Mouse (Mus musculus) megakaryocyte-erythroid progenitor cell, adult 5-6 weeks (primary cell): ENCODE data around the gene Ppl. TPM values are rescaled to one million over a fixed set of nuclear protein-coding genes. Genes with fewer than 3 reads are reported as not detected.

Source experiments
- ATAC-seq: replicated peaks from 2 replicates; pipeline ENCODE4 v1.8.0; 2016; ENCODE audit warnings: mild to moderate bottlenecking, inconsistent platforms; ENCODE audit not compliant: severe bottlenecking, poor library complexity, low FRiP score, low TSS enrichment
- total RNA-seq, 2 experiments: library from RNA; stranded (forward) in 1 of 2; stranded (reverse) in 1 of 2; fragments of 200-1000, 215-1000 nt in 1 of 2; fragments of >200 nt in 1 of 2; fragmentation: Nextera tagmentation in 1 of 2; gene quantifications; 2 replicates each; pipeline ENCODE4 v1.2.3; 2014 to 2017

Gene Ppl
- total RNA-seq, 2 experiments from 2014 or later, result not detected

DNA sequence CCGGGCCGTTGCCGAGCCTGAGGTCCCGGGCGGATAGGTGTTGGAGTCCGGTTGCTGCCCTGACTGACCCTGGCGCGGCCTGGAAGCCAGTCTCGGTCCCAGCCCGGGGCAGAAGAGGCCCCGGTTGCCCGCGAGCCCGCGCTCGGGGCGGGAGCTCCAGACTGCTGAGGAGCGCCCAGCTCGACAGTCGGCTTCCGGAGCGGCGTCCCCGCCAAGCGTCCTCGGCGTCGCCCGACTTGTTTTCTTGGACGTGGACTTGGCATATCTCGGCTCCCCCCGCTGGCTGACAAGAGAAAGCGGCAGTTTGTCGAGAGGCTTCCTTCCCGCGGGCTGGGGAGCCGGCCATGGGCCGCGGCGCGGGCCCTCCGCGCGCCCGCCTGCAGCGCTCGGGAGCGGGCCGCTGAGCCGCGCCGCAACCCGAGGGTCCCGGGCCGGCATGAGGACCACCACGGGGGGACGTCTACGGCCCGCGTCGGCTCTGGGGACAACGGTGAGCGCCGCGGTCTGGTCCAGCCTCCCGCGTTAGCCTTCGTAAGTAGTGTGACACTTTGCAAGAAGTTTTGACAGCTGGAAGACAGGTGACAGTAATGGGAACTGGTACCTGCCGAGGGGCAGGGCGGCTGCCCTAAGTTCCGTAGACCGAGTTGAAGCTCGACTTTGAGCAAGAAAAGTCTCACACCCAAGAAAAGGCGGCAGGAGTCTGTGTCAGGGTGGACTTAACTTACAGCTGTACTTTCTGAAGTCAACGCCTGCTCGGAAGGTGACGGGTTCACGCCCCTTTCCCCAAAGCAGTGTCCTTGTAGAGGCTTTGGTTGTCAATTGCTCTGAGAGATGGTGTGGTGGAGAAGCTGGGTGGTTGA, 81.7 kb downstream of the Ppl start:
- ATAC-seq, result peak; percentile 45; the same call in 1 of the 2 replicates

DNA sequence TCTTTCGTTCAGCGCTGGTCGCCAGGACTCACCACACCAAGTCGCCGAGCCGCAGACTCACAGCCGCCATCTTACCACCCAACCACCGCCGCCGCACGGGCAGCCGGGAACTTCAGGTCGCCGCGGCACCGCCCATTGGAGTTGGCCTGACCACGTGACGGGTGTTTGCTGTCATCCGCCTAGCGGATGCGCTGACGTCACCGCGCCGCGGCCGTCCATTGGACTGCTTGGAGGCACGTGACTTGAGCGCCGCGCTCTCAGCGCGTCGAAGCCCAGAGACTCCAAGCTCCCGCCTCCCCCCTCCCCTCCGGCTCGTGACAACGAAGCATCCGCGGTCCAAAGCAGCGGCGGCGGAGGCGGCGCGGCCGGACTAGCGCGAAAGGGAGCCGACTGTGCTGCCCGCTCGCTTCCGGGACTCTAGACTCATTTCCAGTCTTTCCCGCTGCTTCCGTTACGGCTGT, 82.4 kb downstream of the Ppl start, which contains the start of the genes Glyr1 and Ubn1:
Glyr1 (minus strand) TSS at position 90 of the 461 bp plus-strand sequence.
Ubn1 (plus strand) TSS at position 284 of the 461 bp plus-strand sequence.
- peak; percentile 97 for ATAC-seq

DNA sequence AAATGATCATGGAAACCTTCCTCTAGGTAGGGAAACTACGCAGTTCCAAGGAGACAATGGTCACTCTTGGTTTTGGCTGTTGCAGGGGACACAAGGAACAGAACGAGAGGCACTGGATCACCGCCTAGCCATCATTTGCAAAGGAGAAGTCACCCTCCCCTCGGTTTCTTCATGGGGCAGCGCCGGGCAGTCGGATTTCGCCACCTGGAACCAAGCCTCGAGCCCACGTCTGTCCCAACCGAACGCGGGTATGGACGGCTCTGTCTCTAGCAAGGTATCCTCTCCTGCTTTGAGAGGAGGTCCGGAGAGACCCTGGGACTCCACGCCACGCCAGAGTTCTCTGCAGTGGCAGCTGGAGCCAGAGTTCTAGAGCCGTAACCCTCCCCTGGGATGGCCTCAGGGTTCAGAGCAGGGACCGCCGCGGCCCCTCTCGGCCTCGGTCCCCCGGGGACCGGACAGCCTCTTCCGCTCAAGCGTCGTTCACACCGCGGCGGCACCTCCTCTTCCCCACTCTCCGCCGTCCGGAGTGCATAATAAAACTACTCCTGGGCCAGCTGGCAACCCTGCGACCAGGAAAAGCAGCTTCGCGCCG, 82.9 kb downstream of the Ppl start:
- ATAC-seq, result peak; percentile 59

DNA sequence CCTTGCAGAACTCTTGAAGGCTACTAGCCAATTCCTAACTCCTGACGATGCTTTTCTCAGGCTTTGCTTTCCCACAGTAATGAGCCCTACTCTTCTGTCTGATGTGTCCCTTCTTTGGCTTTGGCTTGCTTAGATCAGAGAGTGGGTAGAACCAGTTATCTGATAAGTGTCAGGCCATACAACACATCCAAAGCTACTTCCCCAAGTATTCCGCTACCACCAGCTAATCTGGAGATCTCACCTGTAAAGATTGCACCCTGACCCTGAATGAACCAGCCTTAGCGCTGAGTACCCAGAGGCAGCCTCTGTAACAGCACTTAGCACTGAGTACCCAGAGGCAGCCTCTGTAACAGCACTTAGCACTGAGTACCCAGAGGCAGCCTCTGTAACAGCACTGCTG, 86.9 kb downstream of the Ppl start:
- ATAC-seq, result no peak

DNA sequence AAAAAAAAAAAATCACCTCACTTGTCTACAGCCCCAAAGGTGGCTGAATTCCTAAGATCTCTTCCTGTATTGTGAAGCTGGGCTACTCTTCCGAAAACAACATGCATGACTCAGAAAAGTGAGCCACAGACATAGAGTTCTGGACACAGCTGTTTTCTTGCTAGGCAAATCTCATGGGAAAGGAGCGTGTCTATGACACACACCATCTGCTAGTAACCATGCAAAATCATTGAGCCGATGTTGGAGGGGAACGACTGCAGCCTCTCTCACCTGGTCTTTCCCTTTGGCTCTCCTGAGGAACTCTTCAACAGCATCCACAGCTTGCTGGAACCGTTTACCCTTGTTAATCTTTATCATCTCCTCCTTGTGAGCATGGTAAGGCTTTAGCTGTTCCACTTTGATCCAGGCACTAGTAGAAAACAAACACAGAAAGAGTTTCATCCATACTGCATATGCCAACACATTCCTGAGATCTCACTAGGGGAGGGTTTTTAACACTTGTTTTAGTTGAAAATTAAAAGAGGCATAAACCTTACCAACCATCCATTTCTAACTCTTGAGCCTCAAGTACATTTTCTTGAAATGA, 95.5 kb downstream of the Ppl start:
- no peak for ATAC-seq

Other genes starting within 250 kb of the Ppl start
- 16.0 and 21.8 TPM in 2 replicates for gene Mgrn1, start 246.2 kb downstream of the Ppl start, total RNA-seq (2014; fragmentation: Nextera tagmentation)
- gene Mgrn1, start 246.2 kb downstream of the Ppl start, total RNA-seq (2017), result 8.7 and 13.3 TPM in 2 replicates
- 46.3 and 49.3 TPM in 2 replicates for gene Nudt16l1, start 193.7 kb downstream of the Ppl start, total RNA-seq (2014; fragmentation: Nextera tagmentation)
- 13.4 and 15.0 TPM in 2 replicates for gene Nudt16l1, start 193.7 kb downstream of the Ppl start, total RNA-seq (2017)
- 25.3 and 25.4 TPM in 2 replicates for gene Anks3, start 168.2 kb downstream of the Ppl start, total RNA-seq (2014; fragmentation: Nextera tagmentation)
- 9.5 and 11.6 TPM in 2 replicates for gene Anks3, start 168.2 kb downstream of the Ppl start, total RNA-seq (2017)
- not detected in 2 replicates for gene Sept12, start 134.6 kb downstream of the Ppl start, total RNA-seq (2014; fragmentation: Nextera tagmentation)
- not detected in 2 replicates for gene Sept12, start 134.6 kb downstream of the Ppl start, total RNA-seq (2017)
- gene Smim22, start 125.1 kb downstream of the Ppl start, total RNA-seq (2014; fragmentation: Nextera tagmentation), result not detected in 2 replicates
- not detected in 2 replicates for gene Smim22, start 125.1 kb downstream of the Ppl start, total RNA-seq (2017)
- 3.4 and 24.4 TPM in 2 replicates for gene Rogdi, start 118.9 kb downstream of the Ppl start, total RNA-seq (2014; fragmentation: Nextera tagmentation)
- gene Rogdi, start 118.9 kb downstream of the Ppl start, total RNA-seq (2017), result 1.6 and 2.2 TPM in 2 replicates
- 68.7 and 80.2 TPM in 2 replicates for gene Glyr1, start 82.6 kb downstream of the Ppl start, total RNA-seq (2014; fragmentation: Nextera tagmentation)
- gene Glyr1, start 82.6 kb downstream of the Ppl start, total RNA-seq (2017), result 84.7 and 85.2 TPM in 2 replicates
- 47.5 and 48.3 TPM in 2 replicates for gene Ubn1, start 82.4 kb downstream of the Ppl start, total RNA-seq (2014; fragmentation: Nextera tagmentation)
- gene Ubn1, start 82.4 kb downstream of the Ppl start, total RNA-seq (2017), result 38.4 and 39.8 TPM in 2 replicates
- gene Sec14l5, start 14.7 kb upstream of the Ppl start, total RNA-seq (2014; fragmentation: Nextera tagmentation), result not detected in 2 replicates
- gene Sec14l5, start 14.7 kb upstream of the Ppl start, total RNA-seq (2017), result not detected in 2 replicates
- gene Nagpa, start 71.6 kb upstream of the Ppl start, total RNA-seq (2014; fragmentation: Nextera tagmentation), result 21.1 and 23.5 TPM in 2 replicates
- 27.3 and 28.6 TPM in 2 replicates for gene Nagpa, start 71.6 kb upstream of the Ppl start, total RNA-seq (2017)
- gene AU021092, start 89.9 kb upstream of the Ppl start, total RNA-seq (2014; fragmentation: Nextera tagmentation), result not detected in 2 replicates
- gene AU021092, start 89.9 kb upstream of the Ppl start, total RNA-seq (2017), result not detected in 2 replicates
- 18.7 and 23.5 TPM in 2 replicates for gene Alg1, start 101.2 kb upstream of the Ppl start, total RNA-seq (2014; fragmentation: Nextera tagmentation)
- 9.3 and 11.6 TPM in 2 replicates for gene Alg1, start 101.2 kb upstream of the Ppl start, total RNA-seq (2017)
- 21.1 and 23.9 TPM in 2 replicates for gene Eef2kmt, start 123.6 kb upstream of the Ppl start, total RNA-seq (2014; fragmentation: Nextera tagmentation)
- gene Eef2kmt, start 123.6 kb upstream of the Ppl start, total RNA-seq (2017), result 16.3 and 32.4 TPM in 2 replicates